Mouse (Mus musculus): ENCODE data around the gene Rpl35a. TPM values are rescaled to one million over a fixed set of nuclear protein-coding genes. Genes with fewer than 3 reads are reported as not detected.

Gene Rpl35a
- total RNA-seq, 1 experiment = 1,755 TPM

GRCm38 (mm10) chr16:33017677-33018349 lies 38.4 kb upstream of the Rpl35a start:
- TF ChIP-seq MAFK (IDR thresholded peaks at IDR 0.05; ENCODE audit: insufficient read depth, low read depth, low read length) (no peak), ZC3H11A (IDR thresholded peaks at IDR 0.05; ENCODE audit: borderline replicate concordance, low read depth, low read length) (no peak), ZNF384 (IDR thresholded peaks at IDR 0.05; ENCODE audit: low read depth, low read length) (no peak), HCFC1 (IDR thresholded peaks at IDR 0.05; ENCODE audit: borderline replicate concordance, insufficient read depth, low read length) (no peak), CHD2 (IDR thresholded peaks at IDR 0.05; ENCODE audit: low read depth, low read length) (no peak)
- no peak overlapping the region for H3K27ac ChIP-seq (ENCODE audit: insufficient read depth, low read depth, low read length, poor library complexity, severe bottlenecking)
- no peak overlapping the region for H3K4me3 ChIP-seq (ENCODE audit: insufficient read depth in 1 of 2, low read depth in 1 of 2, low read length in 2 of 2, poor library complexity in 1 of 2, severe bottlenecking in 1 of 2)
- in situ Hi-C loops (cut with MboI; ENCODE audit: low sequenced_read_pairs in 2 of 2, unreplicated experiment in 2 of 2) = no loop called here
- H3K36me3 ChIP-seq (ENCODE audit: control insufficient read depth, insufficient read depth, low read length, poor library complexity, severe bottlenecking) = peaks cover 11% of the 10 kb centered on the region
- no peak for DNase-seq (ENCODE audit: low read depth, low spot score)
- no peaks in the 10 kb centered on the region for H3K9me3 ChIP-seq (ENCODE audit: control insufficient read depth, insufficient read depth, low read depth, low read length)
- no peaks in the 10 kb centered on the region for H3K4me1 ChIP-seq (ENCODE audit: control insufficient read depth in 2 of 2, insufficient read depth in 2 of 2, low read length in 2 of 2, poor library complexity in 1 of 2)
- H3K9ac ChIP-seq (ENCODE audit: insufficient read depth, low read depth, low read length, poor library complexity, severe bottlenecking) = no peak overlapping the region

GRCm38 (mm10) chr16:33019117-33019770 lies 37.0 kb upstream of the Rpl35a start:
- no peaks in the 10 kb centered on the region for H3K4me1 ChIP-seq (ENCODE audit: control insufficient read depth in 2 of 2, insufficient read depth in 2 of 2, low read length in 2 of 2, poor library complexity in 1 of 2)
- peaks cover 5% of the 10 kb centered on the region; the same call in 1 of the 2 replicates for H3K36me3 ChIP-seq (ENCODE audit: control insufficient read depth, insufficient read depth, low read length, poor library complexity, severe bottlenecking)
- H3K4me3 ChIP-seq (ENCODE audit: insufficient read depth in 1 of 2, low read depth in 1 of 2, low read length in 2 of 2, poor library complexity in 1 of 2, severe bottlenecking in 1 of 2) = peak overlapping the region in 1 of 2 experiments; percentile 5; a peak in 1 of 4 replicates
- no peak overlapping the region for H3K9ac ChIP-seq (ENCODE audit: insufficient read depth, low read depth, low read length, poor library complexity, severe bottlenecking)
- TF ChIP-seq ZNF384 (IDR thresholded peaks at IDR 0.05; ENCODE audit: low read depth, low read length) = no peak
- TF ChIP-seq ZC3H11A (IDR thresholded peaks at IDR 0.05; ENCODE audit: borderline replicate concordance, low read depth, low read length) = no peak
- TF ChIP-seq HCFC1 (IDR thresholded peaks at IDR 0.05; ENCODE audit: borderline replicate concordance, insufficient read depth, low read length) = no peak
- TF ChIP-seq CHD2 (IDR thresholded peaks at IDR 0.05; ENCODE audit: low read depth, low read length) = no peak
- TF ChIP-seq MAFK (IDR thresholded peaks at IDR 0.05; ENCODE audit: insufficient read depth, low read depth, low read length) = no peak
- H3K9me3 ChIP-seq (ENCODE audit: control insufficient read depth, insufficient read depth, low read depth, low read length) = no peaks in the 10 kb centered on the region
- in situ Hi-C loops (cut with MboI; ENCODE audit: low sequenced_read_pairs in 2 of 2, unreplicated experiment in 2 of 2) = no loop called here
- peak overlapping the region; percentile 26; the same call in 1 of the 2 replicates for H3K27ac ChIP-seq (ENCODE audit: insufficient read depth, low read depth, low read length, poor library complexity, severe bottlenecking)
- DNase-seq (ENCODE audit: low read depth, low spot score) = peak; percentile 19

DNA sequence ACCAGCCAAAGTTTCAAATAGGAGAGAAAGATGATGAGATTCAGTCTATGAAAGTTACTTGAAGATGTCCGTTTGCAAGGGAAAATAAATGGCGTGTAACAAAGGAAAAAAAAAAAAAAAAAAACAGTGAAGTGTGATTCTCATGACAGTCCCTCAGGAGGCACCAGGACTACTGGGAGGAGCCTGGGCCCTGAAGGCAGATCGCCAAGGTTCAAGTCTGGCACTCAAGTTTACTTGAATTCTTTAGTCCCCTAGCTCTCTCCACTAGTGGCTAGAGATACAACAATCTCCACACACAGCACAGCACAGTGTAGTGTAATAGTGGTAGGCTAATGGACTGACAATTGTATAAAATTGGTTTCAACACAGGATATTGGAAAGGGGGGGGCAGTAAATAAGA lies 34.9 kb upstream of the Rpl35a start:
- no peak for DNase-seq (ENCODE audit: low read depth, low spot score)
- Histone ChIP-seq H3K36me3 (ENCODE audit: control insufficient read depth, insufficient read depth, low read length, poor library complexity, severe bottlenecking) (peaks cover 5% of the 10 kb centered on the region; the same call in 1 of the 2 replicates), H3K9me3 (ENCODE audit: control insufficient read depth, insufficient read depth, low read depth, low read length) (no peaks in the 10 kb centered on the region), H3K27ac (ENCODE audit: insufficient read depth, low read depth, low read length, poor library complexity, severe bottlenecking) (no peak overlapping the region), H3K4me3 (ENCODE audit: insufficient read depth in 1 of 2, low read depth in 1 of 2, low read length in 2 of 2, poor library complexity in 1 of 2, severe bottlenecking in 1 of 2) (no peak overlapping the region), H3K9ac (ENCODE audit: insufficient read depth, low read depth, low read length, poor library complexity, severe bottlenecking) (no peak overlapping the region), H3K4me1 (ENCODE audit: control insufficient read depth in 2 of 2, insufficient read depth in 2 of 2, low read length in 2 of 2, poor library complexity in 1 of 2) (no peaks in the 10 kb centered on the region)
- no peak for TF ChIP-seq MAFK (IDR thresholded peaks at IDR 0.05; ENCODE audit: insufficient read depth, low read depth, low read length)
- no peak for TF ChIP-seq HCFC1 (IDR thresholded peaks at IDR 0.05; ENCODE audit: borderline replicate concordance, insufficient read depth, low read length)
- no peak for TF ChIP-seq ZNF384 (IDR thresholded peaks at IDR 0.05; ENCODE audit: low read depth, low read length)
- no peak for TF ChIP-seq CHD2 (IDR thresholded peaks at IDR 0.05; ENCODE audit: low read depth, low read length)
- TF ChIP-seq ZC3H11A (IDR thresholded peaks at IDR 0.05; ENCODE audit: borderline replicate concordance, low read depth, low read length) = no peak
- in situ Hi-C loops (cut with MboI; ENCODE audit: low sequenced_read_pairs in 2 of 2, unreplicated experiment in 2 of 2) = no loop called here

- peak; percentile 86 for DNase-seq (ENCODE audit: low read depth, low spot score)
- H3K36me3 ChIP-seq (ENCODE audit: control insufficient read depth, insufficient read depth, low read length, poor library complexity, severe bottlenecking) = no peaks in the 10 kb centered on the region; the same call in 1 of the 2 replicates
- in situ Hi-C loops (cut with MboI; ENCODE audit: low sequenced_read_pairs in 2 of 2, unreplicated experiment in 2 of 2) = no loop called here
- H3K4me1 ChIP-seq (ENCODE audit: control insufficient read depth in 2 of 2, insufficient read depth in 2 of 2, low read length in 2 of 2, poor library complexity in 1 of 2) = no peaks in the 10 kb centered on the region
- H3K27ac ChIP-seq (ENCODE audit: insufficient read depth, low read depth, low read length, poor library complexity, severe bottlenecking) = no peak overlapping the region
- H3K9me3 ChIP-seq (ENCODE audit: control insufficient read depth, insufficient read depth, low read depth, low read length) = no peaks in the 10 kb centered on the region
- H3K9ac ChIP-seq (ENCODE audit: insufficient read depth, low read depth, low read length, poor library complexity, severe bottlenecking) = no peak overlapping the region
- TF ChIP-seq HCFC1 (IDR thresholded peaks at IDR 0.05; ENCODE audit: borderline replicate concordance, insufficient read depth, low read length) = 0 out of 2 replicates have a peak, but pooled peaks have one; percentile 33
- no peak for TF ChIP-seq ZNF384 (IDR thresholded peaks at IDR 0.05; ENCODE audit: low read depth, low read length)
- peak; percentile 57; the same call in 1 of the 2 replicates for TF ChIP-seq ZC3H11A (IDR thresholded peaks at IDR 0.05; ENCODE audit: borderline replicate concordance, low read depth, low read length)
- no peak for TF ChIP-seq CHD2 (IDR thresholded peaks at IDR 0.05; ENCODE audit: low read depth, low read length)
- 0 out of 2 replicates have a peak, but pooled peaks have one; percentile 25 for TF ChIP-seq MAFK (IDR thresholded peaks at IDR 0.05; ENCODE audit: insufficient read depth, low read depth, low read length)
- H3K4me3 ChIP-seq (ENCODE audit: insufficient read depth in 1 of 2, low read depth in 1 of 2, low read length in 2 of 2, poor library complexity in 1 of 2, severe bottlenecking in 1 of 2) = no peak overlapping the region
Measured at GRCm38 (mm10) chr16:33023750-33024149, 32.5 kb upstream of the Rpl35a start.

Measured in ES-E14 (cell line).